Mouse (Mus musculus) hindbrain, embryonic 12.5 days (tissue): ENCODE data around the gene Tenm3. TPM values are rescaled to one million over a fixed set of nuclear protein-coding genes. Genes with fewer than 3 reads are reported as not detected.

Source experiments
- ATAC-seq: fragments of 200-750 bp; cut with Nextera tagmentation; 2 replicates; pipeline ENCODE4 v1.8.0; 2017; ENCODE audit warnings: moderate TSS enrichment; ENCODE audit not compliant: low FRiP score
- H3K27ac ChIP-seq: fragments of 300-500 bp; sonication (generic); 2 replicates; pipeline ENCODE4 v1.5.1; 2016; ENCODE audit warnings: mild to moderate bottlenecking
- H3K27me3 ChIP-seq: fragments of 300-500 bp; sonication (generic); 2 replicates; pipeline ENCODE4 v1.6.1; 2016; ENCODE audit warnings: mild to moderate bottlenecking
- H3K36me3 ChIP-seq: fragments of 300-500 bp; sonication (generic); 2 replicates; pipeline ENCODE4 v1.6.1; 2016; ENCODE audit warnings: mild to moderate bottlenecking
- H3K4me1 ChIP-seq: fragments of 300-500 bp; sonication (generic); 2 replicates; pipeline ENCODE4 v1.6.1; 2016
- H3K4me2 ChIP-seq: fragments of 300-500 bp; sonication (generic); replicated peaks from 2 replicates; pipeline ENCODE4 v1.6.1; 2016; ENCODE audit warnings: mild to moderate bottlenecking
- H3K4me3 ChIP-seq: fragments of 300-500 bp; sonication (generic); 2 replicates; pipeline ENCODE4 v1.5.1; 2016; ENCODE audit warnings: mild to moderate bottlenecking
- H3K9ac ChIP-seq: fragments of 300-500 bp; sonication (generic); 2 replicates; pipeline ENCODE4 v1.6.1; 2016; ENCODE audit warnings: mild to moderate bottlenecking, moderate library complexity
- H3K9me3 ChIP-seq: fragments of 300-500 bp; sonication (generic); replicated peaks from 2 replicates; pipeline ENCODE4 v1.6.1; 2016; ENCODE audit warnings: mild to moderate bottlenecking
- WGBS: fragments of 180-500 bp; shearing (Covaris S2); methylation state at CpG from one replicate; pipeline ENCODE4 v1.1.7; 2016; 5-methylcytosine and 5-hydroxymethylcytosine counted together
- polyA plus RNA-seq: library from polyadenylated mRNA; unstranded; fragments of >200 nt; fragmentation: Nextera tagmentation; extraction: Ambion mirVana; gene quantifications from 2 replicates; pipeline ENCODE4 v1.2.1, GENCODE M21; 2016

The Tenm3 gene
- polyA plus RNA-seq, 1 experiment from 2014 or later = 52.8 TPM

DNA sequence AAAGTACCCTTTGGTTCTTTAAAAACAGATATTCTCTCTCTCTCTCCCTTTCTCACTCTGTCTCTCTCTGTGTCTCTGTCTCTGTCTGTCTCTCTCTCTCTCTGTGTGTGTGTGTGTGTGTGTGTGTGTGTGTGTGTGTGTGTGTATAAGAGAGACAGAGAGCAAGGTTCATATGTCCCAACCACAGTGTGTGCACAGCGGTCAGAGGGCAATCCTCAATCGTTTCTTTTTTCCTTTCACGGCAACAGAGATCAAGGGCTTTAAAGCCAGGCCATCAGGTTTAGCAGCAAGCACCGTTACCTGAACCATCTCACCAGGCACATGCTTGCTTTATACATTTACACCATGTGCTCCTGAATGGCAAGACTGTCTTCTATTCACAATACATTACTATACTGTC is 110.7 kb downstream of the Tenm3 start:
- WGBS = 90% methylated on average over 4 of the region's 4 CpGs
- Histone ChIP-seq H3K27me3 (no peaks in the 10 kb centered on the region), H3K27ac (no peak overlapping the region), H3K4me3 (no peak overlapping the region), H3K4me1 (no peaks in the 10 kb centered on the region), H3K4me2 (no peak overlapping the region), H3K36me3 (no peaks in the 10 kb centered on the region), H3K9me3 (no peaks in the 10 kb centered on the region), H3K9ac (no peak overlapping the region)
- ATAC-seq = no peak

GRCm38 (mm10) chr8:48730701-48731100 is 113.0 kb downstream of the Tenm3 start:
- 66% methylated on average over 6 of the region's 6 CpGs for WGBS
- H3K9ac ChIP-seq = no peak overlapping the region
- no peaks in the 10 kb centered on the region for H3K27me3 ChIP-seq
- no peak overlapping the region for H3K4me3 ChIP-seq
- no peak overlapping the region for H3K27ac ChIP-seq
- no peaks in the 10 kb centered on the region for H3K4me1 ChIP-seq
- no peaks in the 10 kb centered on the region for H3K9me3 ChIP-seq
- H3K4me2 ChIP-seq = no peak overlapping the region
- H3K36me3 ChIP-seq = no peaks in the 10 kb centered on the region
- ATAC-seq = no peak

DNA sequence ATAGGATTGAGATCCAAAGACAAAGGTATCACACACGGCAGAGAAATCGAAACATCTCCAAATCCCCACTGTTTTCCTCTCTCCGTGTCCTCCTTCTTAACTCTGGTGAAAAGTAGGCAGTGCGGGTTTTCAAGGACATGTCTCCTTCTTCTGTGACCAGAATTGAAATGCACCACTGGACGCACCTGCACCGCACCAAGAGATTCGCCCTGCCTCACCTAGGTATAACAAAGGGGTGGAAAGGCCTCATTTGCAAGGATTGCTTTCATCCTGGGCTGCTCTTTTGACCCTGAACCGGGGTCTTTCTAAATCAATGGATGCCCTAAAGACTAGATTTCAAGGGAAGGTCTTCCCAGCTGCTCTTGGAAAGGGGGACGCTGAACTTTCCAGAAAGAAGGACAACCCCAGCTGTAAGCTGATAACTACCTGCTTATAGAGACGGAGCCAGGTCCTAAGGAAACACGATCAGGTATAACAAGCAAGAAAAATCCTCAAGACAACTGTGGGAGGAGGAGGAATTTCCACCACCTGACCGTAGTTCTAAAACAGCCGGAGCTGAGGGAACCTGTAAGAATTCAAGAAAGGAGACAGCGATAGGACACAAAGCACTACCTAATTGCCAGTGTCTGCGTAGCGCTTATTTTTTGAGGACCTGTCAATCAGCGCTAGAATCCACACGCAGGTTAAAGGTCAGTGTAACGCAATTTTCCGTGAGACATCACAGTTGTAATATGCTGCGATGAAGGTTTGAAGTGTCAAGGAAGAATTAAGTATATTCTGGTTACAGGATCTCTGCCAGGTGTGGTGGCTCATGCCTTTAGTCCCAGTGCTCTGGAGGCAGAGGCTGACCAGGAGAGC is 114.7 kb downstream of the Tenm3 start:
- no peaks in the 10 kb centered on the region for H3K36me3 ChIP-seq
- no peaks in the 10 kb centered on the region for H3K27me3 ChIP-seq
- no peak overlapping the region for H3K27ac ChIP-seq
- H3K4me2 ChIP-seq = no peak overlapping the region
- no peaks in the 10 kb centered on the region for H3K4me1 ChIP-seq
- H3K4me3 ChIP-seq = no peak overlapping the region
- no peak overlapping the region for H3K9ac ChIP-seq
- 77% methylated on average over 21 of the region's 21 CpGs for WGBS
- no peaks in the 10 kb centered on the region for H3K9me3 ChIP-seq
- no peak for ATAC-seq

DNA sequence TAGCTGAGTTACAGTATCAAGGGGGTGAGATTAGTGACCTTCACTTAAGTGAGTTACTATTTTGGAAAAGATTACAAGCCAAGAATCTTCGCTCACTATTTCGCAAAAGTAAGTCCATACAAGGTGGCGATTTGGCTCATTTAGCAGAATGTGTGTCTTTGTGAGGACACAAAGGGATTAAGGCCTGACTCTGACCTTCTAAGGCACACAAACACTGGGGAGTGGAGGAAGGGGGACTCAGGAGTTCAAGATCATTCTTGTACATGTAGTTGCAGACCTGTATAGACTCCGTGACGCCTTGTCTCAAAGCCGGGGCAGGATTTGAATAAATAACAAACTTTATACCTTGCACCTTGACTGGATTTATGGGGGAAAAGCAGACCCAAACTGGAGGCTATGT is 115.7 kb downstream of the Tenm3 start:
- 93% methylated on average over 6 of the region's 6 CpGs for WGBS

GRCm38 (mm10) chr8:48722744-48723143 is 121.0 kb downstream of the Tenm3 start:
- H3K27me3 ChIP-seq = no peaks in the 10 kb centered on the region
- no peaks in the 10 kb centered on the region for H3K36me3 ChIP-seq
- no peaks in the 10 kb centered on the region for H3K9me3 ChIP-seq
- peaks cover 6% of the 10 kb centered on the region; the same call in 1 of the 2 replicates for H3K4me1 ChIP-seq
- no peak overlapping the region for H3K4me2 ChIP-seq
- no peak for ATAC-seq
- no peak overlapping the region for H3K9ac ChIP-seq
- no peak overlapping the region for H3K27ac ChIP-seq
- no peak overlapping the region for H3K4me3 ChIP-seq
- WGBS = 24% methylated on average over 14 of the region's 14 CpGs

More for the DNA sequence above, 115.7 kb downstream of the Tenm3 start:
- Histone ChIP-seq H3K9me3 (no peaks in the 10 kb centered on the region), H3K4me3 (no peak overlapping the region), H3K27me3 (no peaks in the 10 kb centered on the region), H3K27ac (no peak overlapping the region), H3K4me2 (no peak overlapping the region), H3K9ac (no peak overlapping the region), H3K4me1 (peaks cover under 1% of the 10 kb centered on the region; the same call in 1 of the 2 replicates), H3K36me3 (no peaks in the 10 kb centered on the region)
- ATAC-seq = no peak

GRCm38 (mm10) chr8:48722318-48722717 is 121.4 kb downstream of the Tenm3 start:
- Histone ChIP-seq H3K27ac (no peak overlapping the region), H3K9me3 (no peaks in the 10 kb centered on the region), H3K27me3 (no peaks in the 10 kb centered on the region), H3K9ac (no peak overlapping the region), H3K4me3 (no peak overlapping the region), H3K4me1 (peaks cover 6% of the 10 kb centered on the region; the same call in 1 of the 2 replicates), H3K36me3 (no peaks in the 10 kb centered on the region), H3K4me2 (no peak overlapping the region)
- WGBS = 80% methylated on average over 7 of the region's 7 CpGs
- no peak for ATAC-seq

GRCm38 (mm10) chr8:48721376-48721775 is 122.4 kb downstream of the Tenm3 start:
- ATAC-seq = no peak
- Histone ChIP-seq H3K9me3 (no peaks in the 10 kb centered on the region), H3K27me3 (no peaks in the 10 kb centered on the region), H3K4me3 (no peak overlapping the region), H3K4me2 (no peak overlapping the region), H3K36me3 (no peaks in the 10 kb centered on the region), H3K27ac (no peak overlapping the region), H3K4me1 (peaks cover 6% of the 10 kb centered on the region; the same call in 1 of the 2 replicates), H3K9ac (no peak overlapping the region)
- WGBS = 92% methylated on average over 12 of the region's 12 CpGs

DNA sequence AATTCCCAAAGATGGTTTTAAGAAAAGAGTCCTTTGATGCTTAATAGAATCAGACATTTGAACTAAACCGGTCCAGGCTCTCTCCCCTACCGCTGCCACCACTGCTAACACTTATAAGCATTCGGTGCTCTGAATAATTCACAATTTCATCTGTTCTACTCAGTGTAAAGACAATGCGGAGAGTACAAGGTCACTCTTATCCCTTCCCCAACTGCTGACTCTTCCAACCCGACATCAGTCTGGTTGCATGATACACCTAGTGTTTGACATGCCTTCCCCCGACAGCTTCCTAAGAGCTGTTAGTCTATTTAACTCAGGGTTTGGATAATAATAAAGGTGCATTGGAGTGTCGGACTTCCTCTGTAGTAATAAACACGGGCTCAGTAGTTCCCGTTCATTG is 128.1 kb downstream of the Tenm3 start:
- H3K9me3 ChIP-seq = 0 out of 2 replicates have a peak, but pooled peaks cover 4% of the 10 kb centered on the region
- no peak overlapping the region for H3K4me2 ChIP-seq
- ATAC-seq = no peak
- no peak overlapping the region for H3K9ac ChIP-seq
- no peaks in the 10 kb centered on the region for H3K4me1 ChIP-seq
- H3K36me3 ChIP-seq = no peaks in the 10 kb centered on the region
- WGBS = 81% methylated on average over 9 of the region's 9 CpGs
- no peaks in the 10 kb centered on the region for H3K27me3 ChIP-seq
- no peak overlapping the region for H3K27ac ChIP-seq
- H3K4me3 ChIP-seq = no peak overlapping the region

DNA sequence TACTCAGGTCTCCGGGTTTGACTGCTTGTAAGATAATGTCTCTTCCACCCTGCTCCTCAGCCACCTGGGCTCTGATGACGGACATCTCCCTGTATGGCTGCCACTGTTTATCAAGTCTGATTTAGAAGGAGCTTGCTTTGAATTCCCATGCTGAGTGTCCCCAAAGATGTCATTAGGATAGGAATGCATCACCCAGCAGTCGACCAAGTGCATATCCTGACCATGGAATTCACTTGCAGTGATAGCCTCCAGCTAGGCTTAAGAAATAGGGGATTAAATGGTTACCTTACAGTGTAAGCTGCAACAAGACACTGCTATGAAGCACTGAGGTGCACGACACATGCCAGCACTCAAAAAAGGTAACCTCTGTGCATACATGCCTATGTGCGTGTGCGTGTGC is 137.1 kb downstream of the Tenm3 start:
- H3K4me2 ChIP-seq = no peak overlapping the region
- H3K4me1 ChIP-seq = no peaks in the 10 kb centered on the region
- ATAC-seq = no peak
- no peak overlapping the region for H3K9ac ChIP-seq
- WGBS = 86% methylated on average over 6 of the region's 6 CpGs
- H3K36me3 ChIP-seq = no peaks in the 10 kb centered on the region
- no peaks in the 10 kb centered on the region for H3K27me3 ChIP-seq
- 0 out of 2 replicates have a peak, but pooled peaks cover 8% of the 10 kb centered on the region for H3K9me3 ChIP-seq
- no peak overlapping the region for H3K27ac ChIP-seq
- no peak overlapping the region for H3K4me3 ChIP-seq

DNA sequence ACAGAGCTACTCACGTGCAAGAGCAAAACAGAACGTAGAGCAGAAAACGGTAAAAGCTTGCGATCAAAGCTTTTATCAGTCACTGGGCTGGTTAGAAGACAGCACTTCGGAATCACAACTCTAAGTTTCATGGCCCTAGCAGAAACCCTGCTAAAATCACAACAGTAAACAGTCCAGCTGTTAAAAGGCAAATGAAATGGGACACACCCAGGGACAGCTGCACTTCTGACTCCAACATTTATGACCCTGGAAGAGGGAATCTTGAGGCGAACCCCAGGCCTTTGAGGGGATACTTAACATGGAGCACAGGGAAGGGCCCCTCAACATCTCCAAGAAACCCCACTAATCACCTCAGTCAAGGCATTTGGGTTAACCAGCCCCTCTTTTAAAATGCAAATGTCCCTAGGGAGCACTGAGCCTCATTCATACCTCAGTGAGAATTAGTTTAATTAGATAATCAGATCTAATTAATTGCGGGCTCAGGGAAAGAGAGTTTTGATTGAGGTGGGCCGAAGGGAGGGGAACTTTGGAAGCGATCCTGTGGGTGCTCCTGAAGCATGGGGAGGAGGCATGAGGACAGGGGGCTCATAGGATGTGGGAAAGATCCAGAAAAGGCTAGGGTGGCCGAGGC is 138.8 kb downstream of the Tenm3 start:
- ATAC-seq = no peak
- Histone ChIP-seq H3K4me3 (no peak overlapping the region), H3K36me3 (no peaks in the 10 kb centered on the region), H3K4me2 (no peak overlapping the region), H3K9ac (no peak overlapping the region), H3K27me3 (no peaks in the 10 kb centered on the region), H3K27ac (no peak overlapping the region), H3K4me1 (no peaks in the 10 kb centered on the region), H3K9me3 (0 out of 2 replicates have a peak, but pooled peaks cover 4% of the 10 kb centered on the region)
- WGBS = 91% methylated on average over 10 of the region's 10 CpGs

- H3K27ac ChIP-seq = no peak overlapping the region
- no peaks in the 10 kb centered on the region for H3K4me1 ChIP-seq
- ATAC-seq = no peak
- no peak overlapping the region for H3K4me3 ChIP-seq
- H3K27me3 ChIP-seq = no peaks in the 10 kb centered on the region
- 77% methylated on average over 6 of the region's 6 CpGs for WGBS
- H3K9me3 ChIP-seq = 0 out of 2 replicates have a peak, but pooled peaks cover 4% of the 10 kb centered on the region
- H3K36me3 ChIP-seq = no peaks in the 10 kb centered on the region
- H3K4me2 ChIP-seq = no peak overlapping the region
- H3K9ac ChIP-seq = no peak overlapping the region
Measured at GRCm38 (mm10) chr8:48704485-48704884, 139.3 kb downstream of the Tenm3 start.

DNA sequence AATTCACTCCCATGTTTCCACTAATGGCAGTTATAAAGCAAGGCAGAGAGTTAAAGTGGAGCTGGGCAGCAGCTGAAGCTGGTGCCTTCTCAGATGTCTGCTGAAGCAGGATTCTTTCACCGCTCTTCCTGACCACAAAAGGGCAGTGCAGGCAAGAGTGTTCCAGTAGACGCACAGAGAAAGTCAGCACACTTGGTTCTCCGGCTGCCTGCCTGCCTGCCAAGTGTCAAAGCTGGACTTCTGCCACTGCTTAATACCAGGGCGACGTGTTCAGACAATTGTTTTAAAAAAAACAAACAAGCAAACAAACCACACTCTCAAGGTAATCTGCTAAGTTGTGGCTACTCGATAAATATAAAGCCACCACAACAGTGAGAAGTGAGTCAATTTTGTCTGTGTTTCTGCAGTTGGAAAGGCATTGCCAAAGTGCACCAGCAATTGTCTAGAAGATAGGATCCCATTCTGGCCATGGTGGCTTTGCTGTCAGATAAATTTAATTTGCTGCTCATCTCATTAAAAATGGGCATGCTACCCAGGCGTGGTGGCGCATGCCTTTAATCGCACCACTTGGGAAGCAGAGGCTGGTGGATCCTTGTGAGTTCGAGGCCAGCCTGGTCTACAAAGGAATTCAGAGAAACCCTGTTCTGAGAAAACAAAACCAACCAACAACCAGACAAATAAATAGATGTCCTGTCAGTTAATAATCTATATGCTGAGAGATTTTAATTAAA is 152.9 kb downstream of the Tenm3 start:
- ATAC-seq = no peak
- Histone ChIP-seq H3K4me3 (no peak overlapping the region), H3K36me3 (no peaks in the 10 kb centered on the region), H3K4me1 (no peaks in the 10 kb centered on the region), H3K9ac (no peak overlapping the region), H3K4me2 (no peak overlapping the region), H3K27me3 (no peaks in the 10 kb centered on the region), H3K9me3 (no peaks in the 10 kb centered on the region), H3K27ac (no peak overlapping the region)
- WGBS = 78% methylated on average over 10 of the region's 10 CpGs
